Mouse (Mus musculus): ENCODE results near the gene Gm49342.
"Not testable (repeated sequence)": the region's sequence is repeated elsewhere in the genome, so short reads cannot be mapped to it uniquely, and the experiment has no call there.

GRCm38 (mm10) chr14:50957146-50957545 lies 12.8 kb downstream of the Gm49342 start:
- TF ChIP-seq CTCF, EP300 (IDR thresholded peaks at IDR 0.05; ENCODE audit: low read depth): not testable (repeated sequence)
